Mouse (Mus musculus): ENCODE measurements at regions not wholly inside any gene's neighbourhood (a gene's known extent, or its start where the extent isn't known, plus 50 kb on each side); places are given as distances from the start of the nearest gene placed in this dataset.
A peak's percentile ranks its signal among the peaks of the same experiment; 100 is the strongest.

- Histone ChIP-seq H3K9ac (no peak overlapping the region), H3K27me3 (ENCODE audit: insufficient read depth, low read length) (no peaks in the 10 kb centered on the region), H3K4me2 (ENCODE audit: low read depth) (no peak overlapping the region), H3K36me3 (ENCODE audit: insufficient read depth) (no peaks in the 10 kb centered on the region), H3K9me3 (ENCODE audit: low read length) (no peaks in the 10 kb centered on the region), H3K4me3 (ENCODE audit: low read depth, low read length) (no peak overlapping the region), H3K27ac (ENCODE audit: low read depth, low read length) (no peak overlapping the region), H3K4me1 (ENCODE audit: insufficient read depth) (no peaks in the 10 kb centered on the region)
- no peak for TF ChIP-seq CTCF (IDR thresholded peaks at IDR 0.05; ENCODE audit: low read depth)
- ATAC-seq (no peak), DNase-seq (no peak)
- WGBS = 56% methylated on average over 3 of the region's 3 CpGs
Measured at GRCm38 (mm10) chr10:71802457-71802856, 454.9 kb downstream of the Ipmk start.

GRCm38 (mm10) chr10:71832633-71833032, 485.1 kb downstream of the Ipmk start:
- Histone ChIP-seq H3K4me2 (ENCODE audit: low read depth) (no peak overlapping the region), H3K27ac (ENCODE audit: low read depth, low read length) (no peak overlapping the region), H3K27me3 (ENCODE audit: insufficient read depth, low read length) (no peaks in the 10 kb centered on the region), H3K36me3 (ENCODE audit: insufficient read depth) (no peaks in the 10 kb centered on the region), H3K9me3 (ENCODE audit: low read length) (no peaks in the 10 kb centered on the region), H3K9ac (no peak overlapping the region), H3K4me1 (ENCODE audit: insufficient read depth) (no peaks in the 10 kb centered on the region), H3K4me3 (ENCODE audit: low read depth, low read length) (no peak overlapping the region)
- ATAC-seq (no peak), DNase-seq (no peak)
- no peak for TF ChIP-seq CTCF (IDR thresholded peaks at IDR 0.05; ENCODE audit: low read depth)
- 46% methylated on average over 2 of the region's 2 CpGs for WGBS

DNA sequence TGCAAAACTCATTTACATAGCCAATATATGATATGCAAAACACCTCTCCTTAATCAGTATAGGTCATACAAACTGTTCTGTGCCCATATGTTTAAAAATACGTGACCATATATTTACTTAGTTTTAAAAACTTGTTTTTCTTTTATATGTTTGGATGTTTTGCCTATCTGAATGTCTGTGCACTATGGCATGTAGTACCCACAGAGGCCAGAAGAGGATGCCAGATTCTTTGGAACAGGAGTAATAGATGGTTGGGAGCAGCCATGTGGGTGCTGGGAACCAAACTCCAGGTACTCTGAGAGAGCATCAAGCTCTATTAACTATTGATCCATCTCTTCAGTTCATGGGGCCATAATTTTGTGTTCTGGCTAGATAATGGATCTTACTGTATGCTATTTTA, 487.5 kb downstream of the Ipmk start:
- H3K4me1 ChIP-seq (ENCODE audit: insufficient read depth) = no peaks in the 10 kb centered on the region
- DNase-seq = no peak
- H3K4me3 ChIP-seq (ENCODE audit: low read depth, low read length) = no peak overlapping the region
- no peak for ATAC-seq
- H3K4me2 ChIP-seq (ENCODE audit: low read depth) = no peak overlapping the region
- no peaks in the 10 kb centered on the region for H3K27me3 ChIP-seq (ENCODE audit: insufficient read depth, low read length)
- TF ChIP-seq CTCF (IDR thresholded peaks at IDR 0.05; ENCODE audit: low read depth) = peak; percentile 28; the same call in 1 of the 2 replicates
- no peak overlapping the region for H3K9ac ChIP-seq
- WGBS = 75% methylated on average over 1 of the region's 1 CpGs
- H3K36me3 ChIP-seq (ENCODE audit: insufficient read depth) = no peaks in the 10 kb centered on the region
- no peak overlapping the region for H3K27ac ChIP-seq (ENCODE audit: low read depth, low read length)
- no peaks in the 10 kb centered on the region for H3K9me3 ChIP-seq (ENCODE audit: low read length)

DNA sequence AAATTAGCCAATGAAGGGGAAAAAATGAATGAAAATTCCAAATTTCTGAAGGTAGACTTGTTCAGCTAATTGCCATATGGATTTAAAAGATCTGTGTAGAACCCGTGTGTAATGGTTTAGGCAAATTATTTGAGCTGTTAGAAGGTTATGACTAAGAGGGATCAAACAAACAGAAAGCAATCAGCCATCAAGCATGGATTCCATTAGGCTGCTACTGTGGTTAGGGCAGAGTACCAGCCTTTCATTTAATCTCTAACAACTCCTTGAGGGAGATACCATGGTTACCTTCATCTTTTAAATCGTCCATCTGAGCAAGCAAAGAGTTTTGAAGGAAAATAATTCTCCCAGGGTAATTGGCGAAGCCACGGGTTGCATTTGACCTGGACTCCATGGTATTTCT, 509.5 kb downstream of the Ipmk start:
- no peak overlapping the region for H3K4me3 ChIP-seq (ENCODE audit: low read depth, low read length)
- peak; percentile 10 for DNase-seq

GRCm38 (mm10) chr10:71857518-71857973, 510.0 kb downstream of the Ipmk start:
- WGBS = 2% methylated on average over 8 of the region's 8 CpGs
- ATAC-seq = peak; percentile 94
- Histone ChIP-seq H3K4me3 (ENCODE audit: low read depth, low read length) (no peak overlapping the region), H3K27me3 (ENCODE audit: insufficient read depth, low read length) (no peaks in the 10 kb centered on the region), H3K36me3 (ENCODE audit: insufficient read depth) (no peaks in the 10 kb centered on the region), H3K4me1 (ENCODE audit: insufficient read depth) (0 out of 2 replicates have a peak, but pooled peaks cover 5% of the 10 kb centered on the region), H3K4me2 (ENCODE audit: low read depth) (peak overlapping the region; percentile 32), H3K9me3 (ENCODE audit: low read length) (no peaks in the 10 kb centered on the region), H3K9ac (no peak overlapping the region), H3K27ac (ENCODE audit: low read depth, low read length) (no peak overlapping the region)
- DNase-seq = peak; percentile 88
- TF ChIP-seq CTCF (IDR thresholded peaks at IDR 0.05; ENCODE audit: low read depth) = peak; percentile 85

More for the DNA sequence above, 509.5 kb downstream of the Ipmk start:
- no peaks in the 10 kb centered on the region for H3K36me3 ChIP-seq (ENCODE audit: insufficient read depth)
- peak overlapping the region; percentile 32; the same call in 1 of the 2 replicates for H3K4me2 ChIP-seq (ENCODE audit: low read depth)
- no peaks in the 10 kb centered on the region for H3K9me3 ChIP-seq (ENCODE audit: low read length)
- no peak overlapping the region for H3K9ac ChIP-seq
- H3K4me1 ChIP-seq (ENCODE audit: insufficient read depth) = 0 out of 2 replicates have a peak, but pooled peaks cover 5% of the 10 kb centered on the region
- no peaks in the 10 kb centered on the region for H3K27me3 ChIP-seq (ENCODE audit: insufficient read depth, low read length)
- TF ChIP-seq CTCF (IDR thresholded peaks at IDR 0.05; ENCODE audit: low read depth) = no peak
- 0 out of 2 replicates have a peak, but pooled peaks have one; percentile 8 for ATAC-seq
- 33% methylated on average over 4 of the region's 4 CpGs for WGBS
- H3K27ac ChIP-seq (ENCODE audit: low read depth, low read length) = no peak overlapping the region; the same call in 1 of the 2 replicates

DNA sequence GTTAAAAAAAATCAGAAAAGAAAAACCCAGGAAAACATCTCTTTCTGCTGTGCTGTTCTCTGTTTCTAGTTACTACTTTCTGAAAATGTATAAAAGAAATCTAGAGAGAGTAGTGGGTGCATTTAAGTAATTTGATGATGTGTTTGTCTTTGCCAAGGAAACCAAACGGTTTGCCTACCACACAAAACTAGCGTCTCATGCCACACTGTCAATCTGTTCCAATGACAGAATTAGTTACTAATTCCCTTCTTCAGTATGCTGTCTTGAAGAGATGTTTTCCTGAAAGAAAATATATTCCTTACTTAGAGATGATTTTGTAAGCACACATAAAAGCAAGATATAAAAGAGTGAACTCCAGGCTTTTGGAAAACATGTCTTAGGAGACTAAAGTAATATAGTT, 546.2 kb downstream of the Ipmk start:
- H3K9me3 ChIP-seq (ENCODE audit: low read length) = no peaks in the 10 kb centered on the region
- no peak overlapping the region for H3K9ac ChIP-seq
- H3K4me3 ChIP-seq (ENCODE audit: low read depth, low read length) = no peak overlapping the region
- peak; percentile 21 for DNase-seq
- H3K4me1 ChIP-seq (ENCODE audit: insufficient read depth) = no peaks in the 10 kb centered on the region
- no peak overlapping the region for H3K4me2 ChIP-seq (ENCODE audit: low read depth)
- WGBS = 30% methylated on average over 2 of the region's 2 CpGs
- H3K27ac ChIP-seq (ENCODE audit: low read depth, low read length) = no peak overlapping the region
- peak; percentile 55 for ATAC-seq
- TF ChIP-seq CTCF (IDR thresholded peaks at IDR 0.05; ENCODE audit: low read depth) = no peak
- H3K27me3 ChIP-seq (ENCODE audit: insufficient read depth, low read length) = no peaks in the 10 kb centered on the region
- no peaks in the 10 kb centered on the region for H3K36me3 ChIP-seq (ENCODE audit: insufficient read depth)

DNA sequence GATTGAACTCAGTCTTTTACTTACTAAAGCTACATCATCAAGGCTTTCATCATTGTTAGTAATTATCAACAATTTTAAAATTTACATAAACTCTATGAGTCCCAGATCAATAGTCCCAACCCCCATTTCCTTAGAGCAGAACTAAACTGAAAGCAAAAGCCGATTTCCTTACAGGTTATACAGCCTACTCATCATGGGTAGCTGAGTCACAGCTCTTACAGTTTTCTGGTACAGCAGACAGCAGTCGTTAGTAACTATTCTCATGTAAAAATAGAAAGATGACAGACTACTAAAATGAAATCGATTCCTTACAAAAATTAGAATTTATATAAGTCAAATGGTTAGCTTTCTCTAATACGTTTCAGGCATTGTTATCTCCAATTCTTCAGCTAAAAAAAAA, 557.5 kb downstream of the Ipmk start:
- Histone ChIP-seq H3K4me1 (ENCODE audit: insufficient read depth) (no peaks in the 10 kb centered on the region), H3K36me3 (ENCODE audit: insufficient read depth) (no peaks in the 10 kb centered on the region), H3K4me2 (ENCODE audit: low read depth) (no peak overlapping the region), H3K27ac (ENCODE audit: low read depth, low read length) (no peak overlapping the region), H3K27me3 (ENCODE audit: insufficient read depth, low read length) (no peaks in the 10 kb centered on the region), H3K9me3 (ENCODE audit: low read length) (no peaks in the 10 kb centered on the region), H3K4me3 (ENCODE audit: low read depth, low read length) (no peak overlapping the region), H3K9ac (no peak overlapping the region)
- ATAC-seq (no peak), DNase-seq (no peak)
- WGBS = 75% methylated on average over 4 of the region's 4 CpGs
- no peak for TF ChIP-seq CTCF (IDR thresholded peaks at IDR 0.05; ENCODE audit: low read depth)
